Comparison of ENCODE assay signal across 8 mouse cellular contexts in the genomic region with DNA sequence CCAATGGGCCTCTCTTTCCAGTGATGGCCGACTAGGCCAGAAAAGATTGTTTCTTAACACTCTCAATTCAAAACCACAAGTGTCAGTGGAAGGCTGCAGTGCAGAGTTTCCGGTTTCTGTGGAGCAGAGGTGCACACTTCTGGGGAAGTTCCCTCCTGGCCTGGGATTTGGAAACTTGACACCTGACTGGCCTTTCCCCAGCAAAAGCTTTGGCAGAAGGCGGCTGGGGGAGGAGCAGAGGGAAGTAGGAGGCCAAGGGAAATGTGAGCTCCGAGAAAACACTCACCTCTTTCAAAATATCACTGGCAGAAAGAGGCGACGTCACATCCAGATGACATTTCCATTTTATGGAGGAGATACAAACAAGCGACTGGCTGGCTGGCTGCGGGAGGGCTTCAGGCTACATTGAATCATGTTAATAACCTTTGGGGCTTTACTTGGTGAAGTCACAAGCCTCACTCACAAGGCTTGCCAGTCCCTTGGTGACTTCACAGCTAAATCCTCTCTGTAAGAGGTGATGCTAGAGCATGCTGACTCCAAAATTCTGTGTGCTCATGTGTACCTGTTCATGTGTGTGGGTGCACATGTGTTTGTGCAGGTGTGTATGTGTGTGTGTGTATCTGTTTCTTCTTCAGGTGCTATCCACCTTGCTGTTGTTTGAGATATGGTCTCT. TPM values are rescaled to one million over a fixed set of nuclear protein-coding genes. Genes with fewer than 3 reads are reported as not detected.
DNase-seq lines count a peak whose midpoint lies in the region; ATAC-seq and TF ChIP-seq lines count a peak whose summit lies in the region.

No protein-coding gene starts in this region.

- H3K4me1 ChIP-seq in neural tube, embryonic 15.5 days: no peaks in the 10 kb centered on the region
- H3K4me1 ChIP-seq in intestine, postnatal 0 days (replicated peaks; ENCODE audit: control insufficient read depth, insufficient read depth, low read length): no peaks in the 10 kb centered on the region
- H3K4me1 ChIP-seq in lung, postnatal 0 days (ENCODE audit: insufficient read depth, low read depth, low read length): no peaks in the 10 kb centered on the region

- H3K4me3 ChIP-seq in neural tube, embryonic 15.5 days (replicated peaks): no peak overlapping the region
- H3K4me3 ChIP-seq in intestine, postnatal 0 days (ENCODE audit: low read depth, low read length): no peak overlapping the region
- no peak overlapping the region for H3K4me3 ChIP-seq in lung, postnatal 0 days (ENCODE audit: low read depth, low read length)

- no peak overlapping the region for H3K9ac ChIP-seq in neural tube, embryonic 15.5 days (replicated peaks)
- H3K9ac ChIP-seq in intestine, postnatal 0 days (ENCODE audit: low read depth, low read length): no peak overlapping the region
- no peak overlapping the region for H3K9ac ChIP-seq in lung, postnatal 0 days (replicated peaks; ENCODE audit: low read depth)

- no peak for TF ChIP-seq EP300 in lung, postnatal 0 days (IDR thresholded peaks at IDR 0.05)

- TF ChIP-seq CTCF in intestine, postnatal 0 days (IDR thresholded peaks at IDR 0.05; ENCODE audit: low read depth): no peak
- no peak for TF ChIP-seq CTCF in lung, postnatal 0 days (IDR thresholded peaks at IDR 0.05)

- H3K36me3 ChIP-seq in neural tube, embryonic 15.5 days: no peaks in the 10 kb centered on the region
- no peaks in the 10 kb centered on the region for H3K36me3 ChIP-seq in intestine, postnatal 0 days (ENCODE audit: control insufficient read depth, insufficient read depth)
- H3K36me3 ChIP-seq in lung, postnatal 0 days (ENCODE audit: insufficient read depth, low read length): no peaks in the 10 kb centered on the region

- DNase-seq in neural tube, embryonic 10.5 days (ENCODE audit: extremely low spot score, low spot score): peak; percentile 54
- peak; percentile 84 for DNase-seq in gastrocnemius, postnatal 25 days
- peak; percentile 95 for DNase-seq in lung, postnatal 0 days (ENCODE audit: low spot score)
- no peak for DNase-seq in layer of hippocampus, adult 8-10 months (ENCODE audit: low spot score in 2 of 2)
- no peak for DNase-seq in cerebellum, adult 9-10 months
- DNase-seq in left cerebral cortex, adult 8-10 months (ENCODE audit: low spot score in 2 of 2): no peak

- H3K27ac ChIP-seq in neural tube, embryonic 15.5 days (replicated peaks): no peak overlapping the region
- no peak overlapping the region for H3K27ac ChIP-seq in intestine, postnatal 0 days (ENCODE audit: low read depth, low read length)
- H3K27ac ChIP-seq in lung, postnatal 0 days (ENCODE audit: low read length): peak overlapping the region; percentile 68

- no peak for ATAC-seq in neural tube, embryonic 15.5 days (ENCODE audit: low FRiP score)
- ATAC-seq in intestine, postnatal 0 days: no peak
- ATAC-seq in lung, postnatal 0 days: peak; percentile 87

- H3K27me3 ChIP-seq in neural tube, embryonic 15.5 days (replicated peaks): no peaks in the 10 kb centered on the region
- no peaks in the 10 kb centered on the region for H3K27me3 ChIP-seq in intestine, postnatal 0 days (replicated peaks; ENCODE audit: control insufficient read depth, insufficient read depth, low read length)
- H3K27me3 ChIP-seq in lung, postnatal 0 days (replicated peaks; ENCODE audit: insufficient read depth, low read length): no peaks in the 10 kb centered on the region

- no peak overlapping the region for H3K4me2 ChIP-seq in neural tube, embryonic 15.5 days
- H3K4me2 ChIP-seq in intestine, postnatal 0 days (replicated peaks; ENCODE audit: low read depth): 0 out of 2 replicates have a peak overlapping the region, but pooled peaks have one; percentile 10
- H3K4me2 ChIP-seq in lung, postnatal 0 days (replicated peaks; ENCODE audit: low read depth, low read length): peak overlapping the region; percentile 20; the same call in 1 of the 2 replicates

- H3K9me3 ChIP-seq in neural tube, embryonic 15.5 days (replicated peaks): no peaks in the 10 kb centered on the region
- no peaks in the 10 kb centered on the region for H3K9me3 ChIP-seq in intestine, postnatal 0 days (ENCODE audit: control insufficient read depth)
- no peaks in the 10 kb centered on the region for H3K9me3 ChIP-seq in lung, postnatal 0 days (ENCODE audit: low read length)

- WGBS in neural tube, embryonic 15.5 days: 15% methylated on average over 8 of the region's 8 CpGs
- 12% methylated on average over 8 of the region's 8 CpGs for WGBS in intestine, postnatal 0 days
- WGBS in lung, postnatal 0 days: under 1% methylated on average over 8 of the region's 8 CpGs

RNA-seq across cellular contexts. Expression of a gene that starts 18.3 kb away (rescaled TPM):
- 0.68 and 0.78 TPM in 2 replicates for polyA plus RNA-seq in neural tube, embryonic 15.5 days (2015; fragmentation: Nextera tagmentation; extraction: Ambion mirVana)
- total RNA-seq in gastrocnemius, postnatal 25 days (2021): under 1 TPM in 1 of 2 experiments, not detected in 1; 0.38 TPM
- polyA plus RNA-seq in intestine, postnatal 0 days (2015; fragmentation: Nextera tagmentation; extraction: Ambion mirVana): 0.48 and 0.69 TPM in 2 replicates
- polyA plus RNA-seq in lung, postnatal 0 days (2015; fragmentation: Nextera tagmentation; extraction: Ambion mirVana): 0.47 and 0.54 TPM in 2 replicates
- total RNA-seq in layer of hippocampus, adult 8-10 months (2022): 1 to 10 TPM in 3 of 4 experiments, under 1 TPM in 1; 0.93 to 3.2 (median 2.2) TPM
- under 1 TPM in 1 of 4 experiments, not detected in 3; 0.28 TPM for total RNA-seq in left cerebral cortex, adult 8-10 months (2022)

RNA-seq across cellular contexts. Expression of a gene that starts 26.4 kb away (rescaled TPM):
- 8.0 and 8.4 TPM in 2 replicates for polyA plus RNA-seq in neural tube, embryonic 15.5 days (2015; fragmentation: Nextera tagmentation; extraction: Ambion mirVana)
- 10 to 100 TPM; 23.7 to 25.4 TPM for total RNA-seq in gastrocnemius, postnatal 25 days (2021)
- 2.6 and 3.5 TPM in 2 replicates for polyA plus RNA-seq in intestine, postnatal 0 days (2015; fragmentation: Nextera tagmentation; extraction: Ambion mirVana)
- polyA plus RNA-seq in lung, postnatal 0 days (2015; fragmentation: Nextera tagmentation; extraction: Ambion mirVana): 6.9 and 8.9 TPM in 2 replicates
- total RNA-seq in layer of hippocampus, adult 8-10 months (2022): 100 to 1,000 TPM in 3 of 4 experiments, 10 to 100 TPM in 1; 95.9 to 127 (median 105) TPM
- total RNA-seq in left cerebral cortex, adult 8-10 months (2022): 10 to 100 TPM; 70.6 to 84.9 (median 73.6) TPM

RNA-seq across cellular contexts. Expression of a gene that starts 54.6 kb away (rescaled TPM):
- 0.83 and 1.4 TPM in 2 replicates for polyA plus RNA-seq in neural tube, embryonic 15.5 days (2015; fragmentation: Nextera tagmentation; extraction: Ambion mirVana)
- under 1 TPM; 0.20 to 0.27 TPM for total RNA-seq in gastrocnemius, postnatal 25 days (2021)
- polyA plus RNA-seq in intestine, postnatal 0 days (2015; fragmentation: Nextera tagmentation; extraction: Ambion mirVana): 2.0 and 3.7 TPM in 2 replicates
- polyA plus RNA-seq in lung, postnatal 0 days (2015; fragmentation: Nextera tagmentation; extraction: Ambion mirVana): 7.7 and 8.8 TPM in 2 replicates
- 1 to 10 TPM; 4.7 to 7.5 (median 5.5) TPM for total RNA-seq in layer of hippocampus, adult 8-10 months (2022)
- 1 to 10 TPM; 1.2 to 1.7 (median 1.4) TPM for total RNA-seq in left cerebral cortex, adult 8-10 months (2022)

Comparison
In these comparisons a context has a peak if more than half of its experiments do, and no peak if none do; other contexts are left out.
1. DNase-seq: peak in neural tube, embryonic 10.5 days (single experiment), gastrocnemius, postnatal 25 days (single experiment) and lung, postnatal 0 days (single experiment); none in layer of hippocampus, adult 8-10 months (0 of 2), cerebellum, adult 9-10 months (single experiment) and left cerebral cortex, adult 8-10 months (0 of 2).